Mouse (Mus musculus) NIH3T3 (cell line): Measurements from ENCODE around the gene Nr1i2.
"Not testable (repeated sequence)": the region's sequence is repeated elsewhere in the genome, so short reads cannot be mapped to it uniquely, and the experiment has no call there.

Experiments used
- DNase-seq: peaks from one replicate; pipeline ENCODE4 v3.0.0-alpha.2; 2012; ENCODE audit warnings: low read depth

The Nr1i2 gene

GRCm38 (mm10) chr16:38287357-38287756 lies 7.3 kb downstream of the Nr1i2 start:
- no peak for DNase-seq

- DNase-seq: no peak
These were observed 8.1 kb downstream of the Nr1i2 start for GRCm38 (mm10) chr16:38286541-38286940.

- peak; percentile 71 for DNase-seq
These were observed 8.8 kb downstream of the Nr1i2 start for GRCm38 (mm10) chr16:38285801-38286200.

GRCm38 (mm10) chr16:38283300-38283699 lies 11.3 kb downstream of the Nr1i2 start:
- no peak for DNase-seq

- no peak for DNase-seq
These were observed 12.0 kb downstream of the Nr1i2 start for GRCm38 (mm10) chr16:38282559-38283160.

GRCm38 (mm10) chr16:38280951-38281350 lies 13.7 kb downstream of the Nr1i2 start:
- no peak for DNase-seq

- no peak for DNase-seq
These were observed 14.8 kb downstream of the Nr1i2 start for GRCm38 (mm10) chr16:38279794-38280193.

- no peak for DNase-seq
These were observed 19.9 kb downstream of the Nr1i2 start for GRCm38 (mm10) chr16:38274737-38275136.

- no peak for DNase-seq
These were observed 22.1 kb downstream of the Nr1i2 start for GRCm38 (mm10) chr16:38272483-38272882.

GRCm38 (mm10) chr16:38271601-38272000 lies 23.0 kb downstream of the Nr1i2 start:
- no peak for DNase-seq

- DNase-seq: no peak
These were observed 38.7 kb downstream of the Nr1i2 start for GRCm38 (mm10) chr16:38255927-38256326.

GRCm38 (mm10) chr16:38255107-38255506 lies 39.5 kb downstream of the Nr1i2 start:
- DNase-seq: no peak

- DNase-seq: no peak
These were observed 40.6 kb downstream of the Nr1i2 start for GRCm38 (mm10) chr16:38254001-38254400.

- no peak for DNase-seq
These were observed 44.2 kb downstream of the Nr1i2 start for GRCm38 (mm10) chr16:38250467-38250866.

- peak; percentile 67 for DNase-seq
These were observed 46.2 kb downstream of the Nr1i2 start for GRCm38 (mm10) chr16:38248331-38248961.

GRCm38 (mm10) chr16:38245849-38246585 lies 48.6 kb downstream of the Nr1i2 start:
- peak; percentile 52 for DNase-seq

GRCm38 (mm10) chr16:38245379-38245778 lies 49.2 kb downstream of the Nr1i2 start:
- no peak for DNase-seq

GRCm38 (mm10) chr16:38244111-38244510 lies 50.5 kb downstream of the Nr1i2 start:
- DNase-seq: peak; percentile 64

- no peak for DNase-seq
These were observed 54.5 kb downstream of the Nr1i2 start for GRCm38 (mm10) chr16:38240167-38240566.

GRCm38 (mm10) chr16:38239729-38240128 lies 54.9 kb downstream of the Nr1i2 start:
- DNase-seq: peak; percentile 39

GRCm38 (mm10) chr16:38236936-38237585 lies 57.6 kb downstream of the Nr1i2 start:
- peak; percentile 28 for DNase-seq

GRCm38 (mm10) chr16:38222491-38222890 lies 72.1 kb downstream of the Nr1i2 start:
- DNase-seq: not testable (repeated sequence)

GRCm38 (mm10) chr16:38205272-38205671 lies 89.4 kb downstream of the Nr1i2 start:
- no peak for DNase-seq
